Mouse (Mus musculus) lung, postnatal 0 days (tissue): ENCODE data around the gene Tcf7l2.

Experiments used
- CTCF ChIP-seq: IDR thresholded peaks from 2 replicates; pipeline ENCODE4 v1.5.1; 2016; ENCODE audit warnings: antibody characterized with exemption, mild to moderate bottlenecking
- EP300 ChIP-seq: IDR thresholded peaks from 2 replicates; pipeline ENCODE4 v1.6.1; 2016; ENCODE audit warnings: antibody characterized with exemption, mild to moderate bottlenecking, control low read depth

GRCm38 (mm10) chr19:55739713-55740112 is 1.9 kb upstream of the Tcf7l2 start:
- TF ChIP-seq CTCF (no peak), EP300 (no peak)
